Mouse (Mus musculus) brain, embryonic 14.5 days (tissue): ENCODE data around the gene Aebp2. TPM values are rescaled to one million over a fixed set of nuclear protein-coding genes. Genes with fewer than 3 reads are reported as not detected.
A peak's percentile ranks its signal among the peaks of the same experiment; 100 is the strongest.
"Not testable (repeated sequence)": the region's sequence is repeated elsewhere in the genome, so short reads cannot be mapped to it uniquely, and the experiment has no call there.

Source experiments
- DNase-seq: peaks from one replicate; pipeline ENCODE4 v3.0.0-alpha.2; 2011; ENCODE audit warnings: low read depth
- CTCF ChIP-seq: fragments of 200-500 bp; IDR thresholded peaks from 2 replicates; pipeline ENCODE4 v1.5.1; 2012; ENCODE audit warnings: inconsistent platforms, mild to moderate bottlenecking, moderate library complexity, borderline replicate concordance; ENCODE audit not compliant: insufficient read depth, insufficient read length; ENCODE audit errors: extremely low read depth
- POLR2A ChIP-seq: fragments of 200-500 bp; IDR thresholded peaks from 2 replicates; pipeline ENCODE4 v1.6.1; 2012; ENCODE audit warnings: mild to moderate bottlenecking, inconsistent platforms, borderline replicate concordance; ENCODE audit not compliant: poor library complexity, insufficient read depth, insufficient read length, severe bottlenecking; ENCODE audit errors: extremely low read depth
- polyA plus RNA-seq: library from polyadenylated mRNA; depleted of rRNA; stranded (reverse); fragments of >200 nt; gene quantifications from 2 replicates; pipeline ENCODE4 v1.2.3, GENCODE M21; 2012

Gene Aebp2
- polyA plus RNA-seq, 1 experiment = 36.8 TPM

GRCm38 (mm10) chr6:140598516-140598915 is 23.9 kb upstream of the Aebp2 start:
- DNase-seq = no peak
- TF ChIP-seq POLR2A (no peak), CTCF (no peak)

- no peak for DNase-seq
These were observed 23.1 kb upstream of the Aebp2 start for GRCm38 (mm10) chr6:140599337-140599736.

GRCm38 (mm10) chr6:140600671-140601070 is 21.8 kb upstream of the Aebp2 start:
- DNase-seq = not testable (repeated sequence)
- TF ChIP-seq CTCF = peak; percentile 5; the same call in 1 of the 2 replicates

More at GRCm38 (mm10) chr6:140599337-140599736, 23.1 kb upstream of the Aebp2 start:
- TF ChIP-seq POLR2A = no peak
- TF ChIP-seq CTCF = no peak

GRCm38 (mm10) chr6:140601175-140601574 is 21.3 kb upstream of the Aebp2 start:
- TF ChIP-seq CTCF = no peak
- no peak for TF ChIP-seq POLR2A

GRCm38 (mm10) chr6:140603228-140603944 is 19.1 kb upstream of the Aebp2 start:
- TF ChIP-seq CTCF (no peak), POLR2A (no peak)
- DNase-seq = peak; percentile 75

More at GRCm38 (mm10) chr6:140601175-140601574, 21.3 kb upstream of the Aebp2 start:
- DNase-seq = no peak

GRCm38 (mm10) chr6:140605173-140605572 is 17.3 kb upstream of the Aebp2 start:
- not testable (repeated sequence) for DNase-seq

GRCm38 (mm10) chr6:140605732-140606131 is 16.7 kb upstream of the Aebp2 start:
- TF ChIP-seq CTCF = no peak
- TF ChIP-seq POLR2A = no peak

GRCm38 (mm10) chr6:140606534-140606933 is 15.9 kb upstream of the Aebp2 start:
- TF ChIP-seq POLR2A (no peak), CTCF (no peak)
- DNase-seq = no peak

More at GRCm38 (mm10) chr6:140605732-140606131, 16.7 kb upstream of the Aebp2 start:
- DNase-seq = no peak

- no peak for TF ChIP-seq POLR2A
- no peak for TF ChIP-seq CTCF
- no peak for DNase-seq
These were observed 13.8 kb upstream of the Aebp2 start for GRCm38 (mm10) chr6:140608666-140609065.

- DNase-seq = no peak
- TF ChIP-seq CTCF = no peak
- no peak for TF ChIP-seq POLR2A
These were observed 12.9 kb upstream of the Aebp2 start for GRCm38 (mm10) chr6:140609533-140609932.

- no peak for DNase-seq
- no peak for TF ChIP-seq POLR2A
- no peak for TF ChIP-seq CTCF
These were observed 12.3 kb upstream of the Aebp2 start for GRCm38 (mm10) chr6:140610117-140610516.

- TF ChIP-seq POLR2A = no peak
- no peak for TF ChIP-seq CTCF
- DNase-seq = no peak
These were observed 11.2 kb upstream of the Aebp2 start for GRCm38 (mm10) chr6:140611282-140611681.
